Mouse (Mus musculus) erythroblast, embryonic 14.5 days (primary cell): ENCODE data around the gene Anapc16.

Experiments used
- GATA1 ChIP-seq: IDR thresholded peaks from 2 replicates; pipeline ENCODE4 v1.6.1; 2012; ENCODE audit warnings: low read length, inconsistent platforms, mixed read lengths
- TAL1 ChIP-seq: IDR thresholded peaks from 3 replicates; pipeline ENCODE4 v1.6.1; 2012; ENCODE audit warnings: low read length, inconsistent platforms, mixed read lengths

DNA sequence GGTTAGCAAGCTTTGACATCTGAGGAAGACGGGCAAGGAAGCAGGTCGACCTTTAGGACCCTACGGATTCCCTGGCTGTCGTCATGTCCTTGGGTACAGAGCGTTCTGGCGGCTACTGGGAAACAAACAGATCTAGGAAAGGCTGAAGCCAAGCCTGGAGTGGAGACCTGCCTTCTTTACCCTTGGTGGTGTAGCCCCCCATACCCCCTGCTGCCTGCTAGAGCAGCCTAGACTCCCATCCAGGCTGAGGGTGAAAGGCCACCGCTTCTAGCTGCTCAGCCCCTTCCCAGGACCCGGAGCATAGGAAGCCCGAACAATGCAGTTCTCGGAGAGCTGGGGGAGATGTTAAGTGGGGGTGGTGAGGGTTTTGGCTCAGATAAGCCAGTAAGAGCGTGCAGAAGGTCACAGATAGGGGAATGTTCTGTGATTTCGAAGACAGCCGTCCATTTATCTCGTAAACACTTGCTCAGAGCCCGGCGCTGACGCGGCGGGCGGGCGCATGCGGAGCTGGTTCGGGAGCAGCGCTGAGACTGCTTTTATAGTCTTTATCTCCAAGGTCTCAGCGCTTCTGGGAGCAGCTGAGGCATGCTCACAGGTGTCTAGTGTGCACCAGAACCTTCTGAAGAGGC, 33.0 kb downstream of the Anapc16 start:
- TF ChIP-seq TAL1, result no peak
- TF ChIP-seq GATA1, result no peak
